Mouse (Mus musculus) gastrocnemius, postnatal 10 days (tissue): ENCODE results near the gene Wscd2. TPM values are rescaled to one million over a fixed set of nuclear protein-coding genes. Genes with fewer than 3 reads are reported as not detected.

ENCODE experiments used
- DNase-seq: peaks from one replicate; pipeline ENCODE4 v3.0.0; 2021; ENCODE audit warnings: mixed read lengths
- total RNA-seq, 2 experiments: library from RNA; stranded (reverse); gene quantifications; 2 replicates each; pipeline ENCODE4 v1.2.3; 2021

Gene Wscd2
- total RNA-seq, 2 experiments from 2014 or later: 0.94 to 0.99 TPM

- DNase-seq: no peak
Measured at GRCm38 (mm10) chr5:113539858-113540257, 49.7 kb downstream of the Wscd2 start.

GRCm38 (mm10) chr5:113541196-113541595 is 51.1 kb downstream of the Wscd2 start:
- no peak for DNase-seq

GRCm38 (mm10) chr5:113542885-113543476 is 52.8 kb downstream of the Wscd2 start:
- no peak for DNase-seq

GRCm38 (mm10) chr5:113547949-113548700 is 58.0 kb downstream of the Wscd2 start:
- peak; percentile 51 for DNase-seq

GRCm38 (mm10) chr5:113550249-113550648 is 60.1 kb downstream of the Wscd2 start:
- DNase-seq: no peak

GRCm38 (mm10) chr5:113550759-113551158 is 60.6 kb downstream of the Wscd2 start:
- DNase-seq: no peak

GRCm38 (mm10) chr5:113553402-113553897 is 63.3 kb downstream of the Wscd2 start:
- DNase-seq: no peak

- DNase-seq: no peak
Measured at GRCm38 (mm10) chr5:113554095-113554494, 64.0 kb downstream of the Wscd2 start.

GRCm38 (mm10) chr5:113554571-113554970 is 64.4 kb downstream of the Wscd2 start:
- DNase-seq: no peak

GRCm38 (mm10) chr5:113555684-113556083 is 65.6 kb downstream of the Wscd2 start:
- DNase-seq: peak; percentile 28

GRCm38 (mm10) chr5:113558065-113558464 is 67.9 kb downstream of the Wscd2 start:
- DNase-seq: no peak

- DNase-seq: no peak
Measured at GRCm38 (mm10) chr5:113559627-113560026, 69.5 kb downstream of the Wscd2 start.

GRCm38 (mm10) chr5:113564463-113564862 is 74.3 kb downstream of the Wscd2 start:
- no peak for DNase-seq

- DNase-seq: no peak
Measured at GRCm38 (mm10) chr5:113565101-113565854, 75.1 kb downstream of the Wscd2 start.

- DNase-seq: no peak
Measured at GRCm38 (mm10) chr5:113565858-113566257, 75.7 kb downstream of the Wscd2 start.

GRCm38 (mm10) chr5:113570056-113570717 is 80.1 kb downstream of the Wscd2 start:
- no peak for DNase-seq

- DNase-seq: no peak
Measured at GRCm38 (mm10) chr5:113577555-113577954, 87.4 kb downstream of the Wscd2 start.

- DNase-seq: no peak
Measured at GRCm38 (mm10) chr5:113578428-113578827, 88.3 kb downstream of the Wscd2 start.

GRCm38 (mm10) chr5:113579128-113579527 is 89.0 kb downstream of the Wscd2 start:
- no peak for DNase-seq

- DNase-seq: peak; percentile 19
Measured at GRCm38 (mm10) chr5:113580248-113580647, 90.1 kb downstream of the Wscd2 start.

- no peak for DNase-seq
Measured at GRCm38 (mm10) chr5:113580801-113581200, 90.7 kb downstream of the Wscd2 start.

- no peak for DNase-seq
Measured at GRCm38 (mm10) chr5:113583424-113584162, 93.5 kb downstream of the Wscd2 start.
